Mouse (Mus musculus) testis, postnatal 10 days (tissue): ENCODE measurements around the gene Ngef.
"Not testable (repeated sequence)": the region's sequence is repeated elsewhere in the genome, so short reads cannot be mapped to it uniquely, and the experiment has no call there.

ENCODE experiments used
- DNase-seq: peaks from one replicate; pipeline ENCODE4 v3.0.0; 2021; ENCODE audit warnings: low spot score

The Ngef gene

GRCm38 (mm10) chr1:87475076-87475895 is 98.4 kb downstream of the Ngef start:
- DNase-seq: no peak

- no peak for DNase-seq
Observed at GRCm38 (mm10) chr1:87472576-87472975, 101.1 kb downstream of the Ngef start.

GRCm38 (mm10) chr1:87471914-87472313 is 101.8 kb downstream of the Ngef start:
- no peak for DNase-seq

- DNase-seq: not testable (repeated sequence)
Observed at GRCm38 (mm10) chr1:87469971-87470370, 103.7 kb downstream of the Ngef start, which contains the start of gene Snorc. TSS of gene Snorc (plus strand) at chr1:87470271.

GRCm38 (mm10) chr1:87468321-87468720 is 105.3 kb downstream of the Ngef start:
- DNase-seq: no peak

- DNase-seq: no peak
Observed at GRCm38 (mm10) chr1:87467469-87467868, 106.2 kb downstream of the Ngef start.

GRCm38 (mm10) chr1:87459856-87460255 is 113.8 kb downstream of the Ngef start:
- not testable (repeated sequence) for DNase-seq

- no peak for DNase-seq
Observed at GRCm38 (mm10) chr1:87458045-87458444, 115.6 kb downstream of the Ngef start.

- no peak for DNase-seq
Observed at GRCm38 (mm10) chr1:87456425-87456824, 117.2 kb downstream of the Ngef start.

- no peak for DNase-seq
Observed at GRCm38 (mm10) chr1:87449432-87449831, 124.2 kb downstream of the Ngef start.

GRCm38 (mm10) chr1:87447183-87448104 is 126.2 kb downstream of the Ngef start:
- peak; percentile 84 for DNase-seq

GRCm38 (mm10) chr1:87436583-87436982 is 137.1 kb downstream of the Ngef start:
- no peak for DNase-seq

GRCm38 (mm10) chr1:87435125-87435524 is 138.5 kb downstream of the Ngef start:
- no peak for DNase-seq
